Mouse (Mus musculus) E14TG2a.4 (cell line): ENCODE measurements around the gene Fsd1.
"Not testable (repeated sequence)": the region's sequence is repeated elsewhere in the genome, so short reads cannot be mapped to it uniquely, and the experiment has no call there.

ENCODE experiments used
- H3K27me3 ChIP-seq: 2 replicates; pipeline ENCODE4 v1.6.1; 2014; ENCODE audit warnings: low read length, control low read depth; ENCODE audit not compliant: insufficient read depth
- H3K36me3 ChIP-seq: 2 replicates; pipeline ENCODE4 v1.6.1; 2014; ENCODE audit warnings: low read length, control low read depth; ENCODE audit not compliant: insufficient read depth
- H3K4me1 ChIP-seq: replicated peaks from 2 replicates; pipeline ENCODE4 v1.6.1; 2014; ENCODE audit warnings: low read depth, low read length, control low read depth
- H3K4me3 ChIP-seq: replicated peaks from 2 replicates; pipeline ENCODE4 v1.5.1; 2014; ENCODE audit warnings: mild to moderate bottlenecking, low read length
- H3K9me3 ChIP-seq: 2 replicates; pipeline ENCODE4 v1.6.1; 2014; ENCODE audit warnings: low read length, control low read depth
- CTCF ChIP-seq: conservative IDR thresholded peaks from 2 replicates; pipeline ENCODE4 v1.5.1; 2014; ENCODE audit warnings: low read length
- NANOG ChIP-seq: IDR thresholded peaks from 2 replicates; pipeline ENCODE4 v1.6.1; 2014; ENCODE audit warnings: borderline replicate concordance, low read length, mixed read lengths
- POU5F1 ChIP-seq: IDR thresholded peaks from 2 replicates; pipeline ENCODE4 v1.6.1; 2014; ENCODE audit warnings: low read length, borderline replicate concordance

The Fsd1 gene

DNA sequence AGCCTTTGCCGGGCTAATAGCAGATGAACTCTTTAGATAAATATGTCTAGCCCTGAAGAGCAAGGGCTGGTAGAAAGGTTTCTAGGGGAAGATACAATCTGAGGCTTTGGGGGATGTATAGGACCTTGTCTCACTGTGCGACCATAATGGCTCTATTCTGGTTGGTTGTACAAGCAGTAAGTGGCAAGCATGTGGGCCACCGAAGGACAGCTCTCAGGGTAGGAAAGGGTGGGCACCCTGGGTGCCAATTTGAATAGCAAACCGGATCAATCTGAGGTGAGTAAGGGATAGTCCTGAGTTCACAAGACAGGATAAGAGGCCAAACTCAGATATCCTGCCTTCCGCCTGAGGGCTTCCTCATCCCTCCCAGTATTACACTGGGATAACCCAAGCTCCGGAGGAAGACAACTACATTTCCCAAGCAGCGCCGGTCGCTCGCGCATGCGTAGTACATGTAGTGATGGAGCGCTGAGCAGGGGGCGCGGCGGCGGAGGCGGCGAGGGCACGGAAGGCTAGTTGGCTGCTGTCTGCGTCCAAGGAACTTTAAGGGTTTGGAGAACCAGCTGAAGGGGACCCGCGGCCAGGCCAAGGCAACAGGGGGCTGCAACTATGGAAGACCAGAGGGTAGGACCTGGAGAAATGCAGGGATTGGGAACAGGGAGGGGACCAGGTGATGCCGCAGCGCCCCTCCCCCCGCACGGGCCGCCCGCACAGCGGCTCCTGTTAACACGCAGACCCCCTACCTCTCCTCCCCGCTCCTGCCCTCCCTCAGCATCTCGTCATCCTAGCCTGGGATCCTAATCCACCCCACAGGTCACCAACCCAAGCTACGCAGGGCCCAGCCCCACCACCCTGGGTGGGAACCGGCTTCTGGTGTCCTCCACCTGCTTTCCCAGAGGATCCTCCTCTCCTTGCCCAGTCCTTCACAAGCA is at the start of gene Fsd1:
TSS of gene Fsd1 (plus strand) at position 480 of the 932 bp plus-strand sequence.
- H3K9me3 ChIP-seq, result no peaks in the 10 kb centered on the region
- peak within 1 kb of the TSS; percentile 86 for H3K4me3 ChIP-seq
- peaks cover 22% of the 10 kb centered on the region for H3K27me3 ChIP-seq
- no peak for TF ChIP-seq NANOG
- TF ChIP-seq POU5F1, result no peak
- TF ChIP-seq CTCF, result no peak
- H3K36me3 ChIP-seq, result peaks cover 22% of the 10 kb centered on the region
- H3K4me1 ChIP-seq, result peaks cover 22% of the 10 kb centered on the region

GRCm38 (mm10) chr17:55944387-55944865 is 41.9 kb upstream of the Fsd1 start:
- Histone ChIP-seq H3K4me3 (peak overlapping the region; percentile 85), H3K4me1 (peaks cover 26% of the 10 kb centered on the region), H3K36me3 (peaks cover 14% of the 10 kb centered on the region)
- H3K9me3 ChIP-seq, H3K27me3 ChIP-seq: not testable (repeated sequence)

DNA sequence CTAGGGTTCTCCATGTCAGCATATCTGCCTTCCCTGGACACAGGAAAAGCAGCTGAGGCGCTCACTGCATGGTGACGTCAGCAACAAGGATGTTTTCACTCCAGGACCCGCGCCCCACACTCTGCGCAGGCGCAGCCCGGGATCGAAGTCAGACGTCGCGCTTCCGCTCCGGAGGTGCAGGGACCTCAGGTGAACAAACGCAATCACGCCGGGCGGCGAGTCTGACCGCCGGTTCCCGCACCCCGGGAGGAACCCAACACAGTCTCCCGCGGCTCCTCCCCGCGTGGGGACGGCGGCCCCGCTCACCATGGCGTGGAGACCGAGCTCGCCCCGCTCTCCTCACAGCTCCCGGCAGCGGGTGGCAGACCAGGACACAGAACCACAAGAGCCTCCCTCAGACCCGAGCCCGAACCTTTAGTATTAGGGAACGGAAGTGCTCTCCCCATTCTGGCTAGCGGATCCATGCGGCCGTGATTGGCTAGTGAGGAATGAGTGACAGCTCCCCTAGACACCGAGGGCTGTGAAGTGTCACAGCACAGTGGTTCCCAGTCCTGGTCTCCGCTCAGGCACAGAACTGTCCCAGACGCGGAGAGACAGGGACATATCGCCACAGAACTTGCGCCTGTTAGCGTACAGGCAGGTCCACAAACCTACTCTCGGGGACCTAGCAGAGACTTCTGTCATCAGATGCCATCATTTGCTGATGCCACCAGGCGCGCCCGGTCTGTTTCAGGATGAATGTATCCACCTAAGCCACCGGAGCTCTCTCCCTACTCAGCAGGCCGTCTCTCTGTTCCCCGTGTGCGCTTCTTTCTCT is 41.2 kb upstream of the Fsd1 start:
- H3K36me3 ChIP-seq, result peaks cover 10% of the 10 kb centered on the region
- H3K4me3 ChIP-seq, result peak overlapping the region; percentile 85
- H3K27me3 ChIP-seq, H3K9me3 ChIP-seq: not testable (repeated sequence)
- H3K4me1 ChIP-seq, result peaks cover 33% of the 10 kb centered on the region

GRCm38 (mm10) chr17:55945696-55946095 is 40.6 kb upstream of the Fsd1 start:
- TF ChIP-seq POU5F1 (no peak), NANOG (no peak), CTCF (no peak)
- Histone ChIP-seq H3K27me3 (no peaks in the 10 kb centered on the region), H3K36me3 (peaks cover 6% of the 10 kb centered on the region), H3K4me3 (peak overlapping the region; percentile 85), H3K4me1 (peaks cover 39% of the 10 kb centered on the region), H3K9me3 (no peaks in the 10 kb centered on the region)

DNA sequence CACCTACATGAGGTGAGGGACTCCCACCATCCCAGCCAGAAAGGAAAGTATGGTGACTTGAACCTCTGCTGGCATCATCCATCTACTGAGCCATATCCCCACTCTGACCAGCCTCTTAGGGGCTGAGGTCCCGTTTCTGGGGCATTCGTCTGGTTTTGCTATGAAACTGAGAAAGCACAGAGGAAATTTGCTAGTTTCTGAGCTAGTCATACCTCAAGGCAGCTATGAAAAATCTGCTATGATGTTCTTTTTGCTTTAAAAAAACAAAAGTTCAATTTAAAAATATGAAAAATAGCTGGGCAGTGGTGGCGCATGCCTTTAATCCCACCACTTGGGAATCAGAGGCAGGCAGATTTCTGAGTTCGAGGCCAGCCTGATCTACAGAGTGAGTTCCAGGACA is 37.7 kb upstream of the Fsd1 start:
- TF ChIP-seq POU5F1 (no peak), NANOG (no peak), CTCF (no peak)
- Histone ChIP-seq H3K4me3 (no peak overlapping the region), H3K4me1 (peaks cover 63% of the 10 kb centered on the region), H3K9me3 (no peaks in the 10 kb centered on the region), H3K27me3 (no peaks in the 10 kb centered on the region), H3K36me3 (no peaks in the 10 kb centered on the region; the same call in 1 of the 2 replicates)

DNA sequence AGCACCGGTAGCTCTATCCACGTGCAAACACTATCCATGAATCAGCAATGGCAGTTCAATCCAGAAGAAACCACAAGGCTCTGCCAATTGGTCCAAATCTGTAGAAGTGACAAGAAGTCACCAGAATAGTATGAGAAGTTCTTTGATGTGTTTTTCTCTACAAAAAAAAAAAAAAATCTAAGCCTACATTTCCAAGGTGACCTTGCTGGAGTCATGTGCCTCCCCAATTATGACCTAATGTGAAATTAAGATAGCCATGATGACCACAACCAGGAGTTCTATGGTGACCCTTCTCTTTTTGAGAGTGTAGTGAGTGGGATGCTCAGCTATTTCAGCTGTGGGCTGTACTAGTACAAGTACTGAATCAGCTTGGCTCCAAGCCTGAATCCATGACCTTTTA is 36.9 kb upstream of the Fsd1 start, which contains the start of gene Zfp119b:
TSS of gene Zfp119b (minus strand) at position 101 of the 400 bp plus-strand sequence.
- Histone ChIP-seq H3K4me1 (peaks cover 63% of the 10 kb centered on the region), H3K27me3 (no peaks in the 10 kb centered on the region), H3K4me3 (peak within 1 kb of the TSS; percentile 63), H3K36me3 (no peaks in the 10 kb centered on the region), H3K9me3 (no peaks in the 10 kb centered on the region)
- TF ChIP-seq NANOG (no peak), POU5F1 (no peak), CTCF (no peak)

DNA sequence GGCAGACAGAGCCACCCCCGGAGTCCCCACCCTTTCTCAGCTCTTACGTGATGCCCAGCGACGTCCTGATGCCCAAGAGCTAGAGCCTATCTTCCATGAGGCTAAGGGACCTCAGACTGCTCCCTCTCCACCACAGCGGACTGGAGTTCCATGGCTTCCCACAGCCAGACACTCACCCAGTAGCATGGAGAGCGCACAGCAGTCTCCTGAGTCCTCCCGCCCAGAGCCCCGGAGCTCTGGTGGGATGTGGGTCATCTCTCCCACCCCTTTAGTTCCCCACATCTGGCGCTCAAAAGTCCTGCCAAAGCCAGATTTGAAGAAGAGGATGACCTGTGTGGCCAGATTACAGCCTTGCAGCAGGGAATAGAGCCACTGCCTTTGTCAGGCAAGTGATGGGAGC is 35.7 kb upstream of the Fsd1 start:
- TF ChIP-seq POU5F1 (no peak), NANOG (no peak), CTCF (no peak)
- peaks cover 73% of the 10 kb centered on the region for H3K4me1 ChIP-seq

DNA sequence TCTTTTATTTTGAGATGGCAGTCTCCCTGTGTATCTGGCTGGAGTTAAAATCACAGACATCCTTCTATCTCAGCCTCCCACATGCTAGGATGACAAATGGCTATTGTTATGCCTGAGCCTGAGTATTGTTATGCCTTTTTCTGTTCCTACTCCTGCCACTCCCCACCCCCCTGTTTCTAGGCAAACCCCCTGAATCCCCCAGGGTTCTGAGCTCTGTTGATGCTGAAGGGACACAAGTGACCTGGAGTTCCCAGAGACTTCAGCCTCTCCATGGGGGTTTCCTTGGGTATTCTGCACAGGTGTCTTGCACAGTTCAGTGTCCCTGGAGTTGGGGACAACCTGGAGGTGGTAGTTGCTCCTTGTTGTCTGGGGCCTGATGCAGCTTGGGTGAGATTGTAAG is 34.3 kb upstream of the Fsd1 start:
- TF ChIP-seq POU5F1, result peak; percentile 99
- no peak for TF ChIP-seq CTCF
- peak; percentile 34; the same call in 1 of the 2 replicates for TF ChIP-seq NANOG
- Histone ChIP-seq H3K4me3 (peak overlapping the region; percentile 52), H3K36me3 (no peaks in the 10 kb centered on the region), H3K27me3 (no peaks in the 10 kb centered on the region), H3K4me1 (peaks cover 79% of the 10 kb centered on the region), H3K9me3 (no peaks in the 10 kb centered on the region)

More for the DNA sequence above, 35.7 kb upstream of the Fsd1 start:
- no peaks in the 10 kb centered on the region for H3K27me3 ChIP-seq
- H3K36me3 ChIP-seq, result no peaks in the 10 kb centered on the region
- H3K9me3 ChIP-seq, result no peaks in the 10 kb centered on the region
- peak overlapping the region; percentile 63 for H3K4me3 ChIP-seq
